Mouse (Mus musculus) heart, embryonic 11.5 days (tissue): ENCODE data around the gene Mrpl45. TPM values are rescaled to one million over a fixed set of nuclear protein-coding genes. Genes with fewer than 3 reads are reported as not detected.
"Not testable (repeated sequence)": the region's sequence is repeated elsewhere in the genome, so short reads cannot be mapped to it uniquely, and the experiment has no call there.

Source experiments
- ATAC-seq: fragments of 200-750 bp; cut with Nextera tagmentation; replicated peaks from 2 replicates; pipeline ENCODE4 v1.8.0; 2017; ENCODE audit warnings: moderate library complexity; ENCODE audit not compliant: insufficient number of reproducible peaks, low FRiP score, low TSS enrichment
- H3K27ac ChIP-seq: fragments of 300-500 bp; sonication (generic); 2 replicates; pipeline ENCODE4 v1.5.1; 2014; ENCODE audit warnings: mild to moderate bottlenecking, low read depth, low read length
- H3K27me3 ChIP-seq: fragments of 300-500 bp; sonication (generic); 2 replicates; pipeline ENCODE4 v1.6.1; 2014; ENCODE audit warnings: mild to moderate bottlenecking, low read length, mixed read lengths; ENCODE audit not compliant: control insufficient read depth, insufficient read depth
- H3K36me3 ChIP-seq: fragments of 300-500 bp; sonication (generic); 2 replicates; pipeline ENCODE4 v1.6.1; 2014; ENCODE audit warnings: mild to moderate bottlenecking, low read length, moderate library complexity, mixed read lengths; ENCODE audit not compliant: control insufficient read depth, insufficient read depth
- H3K4me1 ChIP-seq: fragments of 300-500 bp; sonication (generic); 2 replicates; pipeline ENCODE4 v1.6.1; 2014; ENCODE audit warnings: low read length; ENCODE audit not compliant: control insufficient read depth, insufficient read depth
- H3K4me2 ChIP-seq: fragments of 300-500 bp; sonication (generic); 2 replicates; pipeline ENCODE4 v1.6.1; 2014; ENCODE audit warnings: mild to moderate bottlenecking, moderate library complexity
- H3K4me3 ChIP-seq: fragments of 300-500 bp; sonication (generic); 2 replicates; pipeline ENCODE4 v1.5.1; 2014; ENCODE audit warnings: low read depth, low read length
- H3K9ac ChIP-seq: fragments of 300-500 bp; sonication (generic); 2 replicates; pipeline ENCODE4 v1.6.1; 2014; ENCODE audit warnings: mild to moderate bottlenecking, low read depth, low read length, moderate library complexity
- H3K9me3 ChIP-seq: fragments of 300-500 bp; sonication (generic); replicated peaks from 2 replicates; pipeline ENCODE4 v1.6.1; 2016; ENCODE audit warnings: low read length; ENCODE audit not compliant: control insufficient read depth
- WGBS: fragments of 180-500 bp; shearing (Covaris S2); extraction: QIAGEN DNeasy Blood & Tissue Kit; methylation state at CpG from one replicate; pipeline ENCODE4 v1.1.7; 2014; ENCODE audit not compliant: insufficient replicate concordance; 5-methylcytosine and 5-hydroxymethylcytosine counted together
- polyA plus RNA-seq: library from polyadenylated mRNA; unstranded; fragments of >200 nt; fragmentation: Nextera tagmentation; extraction: Ambion mirVana; gene quantifications from 2 replicates; pipeline ENCODE4 v1.2.1, GENCODE M21; 2014

Gene Mrpl45
- polyA plus RNA-seq = 64.2 and 70.3 TPM in 2 replicates

- Histone ChIP-seq H3K27ac (peak within 1 kb of the TSS; percentile 74), H3K9me3 (no peaks in the 10 kb centered on the region), H3K36me3 (no peaks in the 10 kb centered on the region; the same call in 1 of the 2 replicates), H3K4me3 (peak within 1 kb of the TSS; percentile 62), H3K27me3 (no peaks in the 10 kb centered on the region), H3K9ac (peak within 1 kb of the TSS; percentile 74), H3K4me2 (peak within 1 kb of the TSS; percentile 69), H3K4me1 (peaks cover 9% of the 10 kb centered on the region)
- WGBS = under 1% methylated on average over 50 of the region's 50 CpGs
- peak; percentile 86 for ATAC-seq
Measured at GRCm38 (mm10) chr11:97315504-97316503, at the start of gene Mrpl45. Gene Mrpl45, plus strand, starts transcription at chr11:97315716.

GRCm38 (mm10) chr11:97266544-97266943, 49.0 kb upstream of the Mrpl45 start:
- not testable (repeated sequence) for H3K9me3 ChIP-seq, H3K27me3 ChIP-seq, H3K9ac ChIP-seq, ATAC-seq, H3K36me3 ChIP-seq, H3K27ac ChIP-seq, H3K4me2 ChIP-seq, H3K4me1 ChIP-seq, H3K4me3 ChIP-seq
- WGBS = 88% methylated on average over 1 of the region's 1 CpGs

GRCm38 (mm10) chr11:97270004-97270403, 45.5 kb upstream of the Mrpl45 start:
- ATAC-seq = not testable (repeated sequence)

GRCm38 (mm10) chr11:97272835-97273234, 42.7 kb upstream of the Mrpl45 start:
- WGBS = 92% methylated on average over 4 of the region's 4 CpGs
- H3K9ac ChIP-seq = no peak overlapping the region
- no peak overlapping the region for H3K27ac ChIP-seq
- no peaks in the 10 kb centered on the region for H3K9me3 ChIP-seq
- H3K4me3 ChIP-seq = no peak overlapping the region
- no peak overlapping the region for H3K4me2 ChIP-seq
- ATAC-seq = no peak
- peaks cover 8% of the 10 kb centered on the region for H3K4me1 ChIP-seq
- H3K36me3 ChIP-seq = no peaks in the 10 kb centered on the region; the same call in 1 of the 2 replicates
- H3K27me3 ChIP-seq = no peaks in the 10 kb centered on the region

More at GRCm38 (mm10) chr11:97270004-97270403, 45.5 kb upstream of the Mrpl45 start:
- H3K4me2 ChIP-seq, H3K4me3 ChIP-seq, H3K4me1 ChIP-seq, H3K36me3 ChIP-seq, H3K27ac ChIP-seq, H3K9me3 ChIP-seq, H3K27me3 ChIP-seq, H3K9ac ChIP-seq: not testable (repeated sequence)
- WGBS = 75% methylated on average over 2 of the region's 2 CpGs

- H3K27me3 ChIP-seq = no peaks in the 10 kb centered on the region
- H3K4me2 ChIP-seq = no peak overlapping the region
- 82% methylated on average over 5 of the region's 5 CpGs for WGBS
- no peak overlapping the region for H3K9ac ChIP-seq
- peaks cover 10% of the 10 kb centered on the region for H3K4me1 ChIP-seq
- H3K9me3 ChIP-seq = no peaks in the 10 kb centered on the region
- H3K27ac ChIP-seq = no peak overlapping the region
- no peaks in the 10 kb centered on the region; the same call in 1 of the 2 replicates for H3K36me3 ChIP-seq
- ATAC-seq = no peak
- H3K4me3 ChIP-seq = no peak overlapping the region
Measured at GRCm38 (mm10) chr11:97273613-97274012, 41.9 kb upstream of the Mrpl45 start.

GRCm38 (mm10) chr11:97274947-97275346, 40.6 kb upstream of the Mrpl45 start:
- not testable (repeated sequence) for H3K27ac ChIP-seq, H3K9me3 ChIP-seq, H3K4me3 ChIP-seq, H3K4me2 ChIP-seq, H3K36me3 ChIP-seq, H3K9ac ChIP-seq, ATAC-seq, H3K27me3 ChIP-seq
- H3K4me1 ChIP-seq = peaks cover 14% of the 10 kb centered on the region
- WGBS = 91% methylated on average over 6 of the region's 6 CpGs

GRCm38 (mm10) chr11:97275349-97275748, 40.2 kb upstream of the Mrpl45 start:
- no peak overlapping the region for H3K9ac ChIP-seq
- H3K36me3 ChIP-seq = no peaks in the 10 kb centered on the region; the same call in 1 of the 2 replicates
- 91% methylated on average over 2 of the region's 2 CpGs for WGBS
- H3K27ac ChIP-seq = no peak overlapping the region
- H3K4me2 ChIP-seq = no peak overlapping the region
- no peaks in the 10 kb centered on the region for H3K9me3 ChIP-seq
- peaks cover 14% of the 10 kb centered on the region for H3K4me1 ChIP-seq
- no peaks in the 10 kb centered on the region for H3K27me3 ChIP-seq
- ATAC-seq = no peak
- H3K4me3 ChIP-seq = no peak overlapping the region

GRCm38 (mm10) chr11:97276019-97276418, 39.5 kb upstream of the Mrpl45 start:
- Histone ChIP-seq H3K4me1 (peaks cover 14% of the 10 kb centered on the region), H3K9ac (no peak overlapping the region), H3K4me3 (no peak overlapping the region), H3K27me3 (no peaks in the 10 kb centered on the region), H3K9me3 (no peaks in the 10 kb centered on the region), H3K27ac (no peak overlapping the region), H3K4me2 (no peak overlapping the region), H3K36me3 (no peaks in the 10 kb centered on the region; the same call in 1 of the 2 replicates)
- ATAC-seq = no peak
- WGBS = 37% methylated on average over 1 of the region's 1 CpGs
